Mouse (Mus musculus): Measurements from ENCODE around the gene Ptprg.

DNA sequence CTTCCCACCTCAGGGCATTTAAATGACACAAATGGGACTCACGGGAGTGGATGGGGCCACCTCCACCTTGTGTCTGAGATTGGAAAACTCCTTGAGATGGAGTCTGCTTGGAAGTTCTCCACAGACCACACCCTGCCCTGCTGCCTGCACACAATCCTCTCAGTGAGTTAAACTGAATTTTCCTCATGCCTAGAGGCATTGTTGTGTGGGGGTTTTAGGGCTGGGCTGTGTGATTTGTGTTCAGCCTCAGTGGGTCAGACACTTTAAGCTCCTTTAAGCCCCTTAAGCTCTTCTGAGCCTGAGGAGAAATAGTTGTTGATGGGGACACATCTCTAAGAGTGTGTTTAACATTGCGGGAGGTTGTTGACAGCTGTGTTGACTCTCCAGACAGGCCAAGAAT, 375.2 kb downstream of the Ptprg start:
- no peak for TF ChIP-seq CTCF (IDR thresholded peaks at IDR 0.05; ENCODE audit: low read depth)
- no peak for TF ChIP-seq EP300 (IDR thresholded peaks at IDR 0.05; ENCODE audit: low read depth)
